Mouse (Mus musculus) ovary, postnatal 36 days (tissue): ENCODE measurements at regions not wholly inside any gene's neighbourhood (a gene's known extent, or its start where the extent isn't known, plus 50 kb on each side); places are given as distances from the start of the nearest gene placed in this dataset.

ENCODE experiments used
- DNase-seq: peaks from one replicate; pipeline ENCODE4 v3.0.0; 2022; ENCODE audit warnings: low spot score, mixed read lengths

DNA sequence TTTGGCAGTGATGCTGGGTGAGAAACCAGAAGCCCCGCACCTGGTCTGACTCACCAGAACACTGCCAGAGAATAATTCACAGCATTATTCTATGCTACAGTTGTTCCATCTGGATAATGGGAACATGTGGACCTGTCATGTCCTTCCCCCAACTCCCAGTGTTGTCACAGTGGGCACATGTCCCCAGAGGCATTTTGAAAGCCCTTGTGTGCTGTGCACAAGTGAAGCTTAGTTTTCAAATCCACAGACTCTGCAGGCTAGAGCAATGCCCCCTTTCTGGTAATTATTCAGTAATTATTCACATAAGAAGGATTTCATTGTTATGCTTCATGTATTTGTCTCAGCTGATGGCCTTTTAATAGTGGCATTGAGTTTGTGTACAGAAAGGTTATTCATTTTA is 146.7 kb downstream of the Slc4a3 start:
- DNase-seq = no peak

DNA sequence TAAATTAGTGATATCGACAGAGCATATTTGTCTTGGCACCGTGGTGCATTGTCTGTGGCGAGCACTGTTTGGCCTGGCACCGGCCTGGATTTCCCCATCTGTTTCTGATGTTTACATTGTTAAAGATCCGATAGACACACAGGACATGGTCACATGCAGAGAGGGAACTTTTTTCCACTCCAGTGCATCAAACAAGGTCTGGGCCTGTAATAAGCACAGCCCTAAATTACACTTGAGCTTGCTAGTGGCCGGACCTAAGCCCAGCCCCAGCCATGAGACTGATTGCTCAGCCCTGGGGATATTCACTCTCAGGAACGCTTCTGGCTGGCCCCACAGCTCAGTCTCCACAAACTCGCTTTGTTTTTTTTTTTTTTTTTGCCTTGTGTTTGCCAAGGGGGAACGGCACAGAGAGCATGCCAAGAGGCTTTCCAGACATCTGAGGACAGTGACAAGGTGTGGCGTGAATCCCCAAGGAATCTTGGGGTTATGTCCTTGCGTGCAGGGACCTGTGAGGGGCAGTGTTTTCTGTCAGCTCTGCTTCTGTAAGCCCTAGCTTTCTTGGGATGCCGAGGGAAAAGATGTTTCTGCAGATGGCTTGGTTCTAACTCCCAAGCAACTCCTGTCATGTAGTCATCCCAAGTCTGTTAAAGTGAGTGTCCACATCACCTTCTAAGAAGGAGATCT is 147.3 kb downstream of the Slc4a3 start:
- DNase-seq = no peak

DNA sequence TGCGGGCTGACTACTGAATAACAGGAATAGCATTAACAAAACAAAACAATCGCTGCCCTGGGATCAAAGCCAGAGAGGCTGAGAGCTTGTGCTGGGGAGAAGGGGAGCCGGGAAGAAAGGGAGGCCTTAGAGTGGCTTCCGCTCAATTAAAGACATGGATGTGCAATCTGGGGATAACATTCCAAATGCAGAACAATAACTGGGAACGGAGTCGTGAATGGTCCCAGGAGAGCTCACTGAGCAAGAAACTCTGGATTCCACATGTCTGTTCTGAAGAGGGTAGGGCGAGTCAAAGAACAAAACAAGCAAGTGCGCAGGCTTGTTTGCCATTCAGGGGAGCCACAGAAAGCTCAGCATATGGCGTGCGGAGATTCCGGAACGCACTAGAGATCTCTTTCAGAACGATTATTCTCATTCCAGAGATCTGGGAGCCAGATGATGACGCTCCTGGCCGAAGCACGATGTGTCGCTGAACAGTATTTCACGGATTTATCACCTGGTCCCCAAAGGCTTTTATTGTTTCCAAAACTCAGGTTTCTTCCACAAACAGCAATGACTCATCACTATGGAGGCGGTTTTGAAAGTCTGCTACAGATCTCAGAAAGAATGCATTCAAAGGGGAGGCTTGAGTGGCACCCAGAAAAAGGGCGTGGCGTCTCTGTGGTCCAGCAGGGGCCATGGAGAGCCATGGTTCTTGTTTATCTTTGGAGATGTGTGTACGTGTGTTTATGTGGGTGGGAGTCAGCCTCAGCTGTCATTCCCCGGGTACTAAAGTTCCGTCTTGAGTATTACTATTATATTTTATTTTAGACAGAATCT is 159.0 kb downstream of the Slc4a3 start:
- DNase-seq = no peak

DNA sequence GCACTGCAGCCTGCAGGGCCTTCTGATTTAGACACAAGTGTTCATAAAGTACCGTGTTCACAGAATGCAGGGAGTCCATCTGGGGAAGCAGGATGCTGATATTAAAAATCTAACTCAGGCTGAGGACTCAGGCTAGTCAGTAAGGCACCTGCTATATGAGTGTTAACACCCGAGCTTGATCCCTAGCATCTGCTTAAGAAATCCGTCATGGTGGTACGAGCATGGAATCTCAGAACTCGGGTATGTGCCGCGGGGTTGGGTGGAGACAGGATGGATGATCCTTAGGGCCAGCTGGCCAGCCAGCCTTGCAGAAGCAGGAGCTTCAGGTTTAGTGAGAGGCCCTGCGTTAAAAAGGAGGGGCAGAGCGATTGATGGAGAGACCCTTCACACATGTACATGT is 160.1 kb downstream of the Slc4a3 start:
- DNase-seq = no peak

DNA sequence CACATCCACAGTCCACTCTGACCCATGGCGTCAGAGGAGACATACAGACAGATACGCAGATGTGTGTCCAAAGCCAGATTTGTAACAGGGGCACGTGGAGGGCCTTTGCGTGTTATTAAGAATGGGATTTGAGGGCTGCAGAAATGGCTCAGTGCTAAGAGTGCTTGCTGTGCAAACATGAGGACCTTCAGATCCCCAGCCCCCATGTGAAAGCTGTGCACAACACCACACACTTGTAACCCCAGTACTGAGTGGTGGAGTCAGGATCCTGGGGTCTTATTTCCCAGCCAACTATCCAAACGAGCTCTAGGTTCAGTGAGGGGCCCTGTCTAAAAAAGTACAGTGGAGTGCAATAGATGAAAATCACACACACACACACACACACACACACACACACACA is 177.4 kb downstream of the Slc4a3 start:
- DNase-seq = no peak

DNA sequence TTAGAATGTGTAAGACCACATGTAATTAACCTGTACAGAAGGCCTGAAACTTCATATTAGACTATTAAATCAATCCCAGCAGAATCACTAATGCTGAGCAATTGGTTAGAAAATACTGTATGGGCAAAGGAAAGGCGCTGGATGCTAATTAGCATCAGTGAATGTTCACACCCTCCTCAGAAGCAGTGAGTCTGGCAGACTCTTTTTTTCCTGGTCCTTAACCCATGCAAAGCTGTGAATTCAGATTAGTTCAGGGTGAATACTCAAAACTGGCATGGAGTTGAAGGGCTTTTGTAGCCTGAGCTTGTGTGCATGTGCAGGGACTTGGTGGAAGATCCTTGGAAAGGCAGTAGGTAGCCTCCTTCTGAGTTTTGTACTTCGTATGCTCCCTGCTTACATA is 179.3 kb downstream of the Slc4a3 start:
- no peak for DNase-seq

DNA sequence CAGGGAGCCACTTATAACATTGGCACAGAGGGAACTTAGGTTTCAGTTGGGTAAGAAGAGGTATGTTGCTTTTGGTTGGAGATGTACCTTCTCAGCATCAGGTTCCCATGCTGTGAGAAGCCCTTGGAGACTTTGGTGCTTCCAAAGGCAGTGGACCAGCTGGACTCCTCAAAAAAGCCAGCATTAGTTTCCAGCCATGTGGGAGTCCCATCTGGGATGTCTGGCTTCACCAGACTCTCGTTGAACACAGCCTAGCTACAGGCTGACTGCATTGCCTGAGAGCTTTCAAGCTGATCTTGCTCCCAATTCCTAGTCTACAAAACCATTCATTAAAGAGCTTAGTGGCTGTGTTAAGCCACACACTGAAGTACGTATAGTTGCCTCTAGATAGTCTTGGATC is 182.8 kb downstream of the Slc4a3 start:
- DNase-seq = no peak

DNA sequence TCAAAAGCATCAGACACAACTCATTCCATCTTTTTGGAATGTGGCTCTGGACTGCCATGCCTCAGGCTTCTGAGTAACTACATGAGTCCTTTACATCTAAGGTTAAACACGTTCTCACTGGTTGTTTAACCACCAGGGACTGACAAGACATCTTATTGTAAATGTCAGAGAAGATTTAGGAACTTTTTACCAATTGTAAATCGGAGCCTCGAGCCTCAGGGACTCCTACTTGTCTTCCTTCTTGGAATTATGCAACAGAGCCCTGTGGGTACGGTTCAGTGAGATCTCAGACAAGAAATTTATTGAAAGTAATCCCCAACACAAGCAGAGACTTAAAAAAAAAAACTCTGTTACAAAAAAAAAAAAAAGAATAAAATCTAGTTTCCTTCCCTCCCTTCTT is 187.7 kb downstream of the Slc4a3 start:
- no peak for DNase-seq

DNA sequence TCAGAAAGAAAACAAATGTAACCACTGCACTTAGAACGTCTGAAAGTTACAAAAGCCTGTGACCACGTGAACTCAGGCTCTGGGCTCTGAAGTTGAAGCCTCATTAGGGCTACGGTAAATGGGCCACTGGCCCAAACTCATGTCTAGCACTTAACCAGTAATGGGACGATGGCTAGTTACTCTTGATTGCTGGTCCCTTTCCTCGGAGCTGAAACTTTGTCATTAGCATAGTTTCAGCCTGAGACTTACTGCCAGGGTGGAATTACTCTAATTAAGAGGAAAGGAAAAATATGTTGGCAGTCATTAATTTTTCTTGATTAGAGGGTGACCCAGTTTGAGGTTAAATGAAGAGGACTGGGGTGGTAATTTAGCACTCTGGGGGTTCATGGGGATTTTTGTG is 192.6 kb downstream of the Slc4a3 start:
- no peak for DNase-seq

DNA sequence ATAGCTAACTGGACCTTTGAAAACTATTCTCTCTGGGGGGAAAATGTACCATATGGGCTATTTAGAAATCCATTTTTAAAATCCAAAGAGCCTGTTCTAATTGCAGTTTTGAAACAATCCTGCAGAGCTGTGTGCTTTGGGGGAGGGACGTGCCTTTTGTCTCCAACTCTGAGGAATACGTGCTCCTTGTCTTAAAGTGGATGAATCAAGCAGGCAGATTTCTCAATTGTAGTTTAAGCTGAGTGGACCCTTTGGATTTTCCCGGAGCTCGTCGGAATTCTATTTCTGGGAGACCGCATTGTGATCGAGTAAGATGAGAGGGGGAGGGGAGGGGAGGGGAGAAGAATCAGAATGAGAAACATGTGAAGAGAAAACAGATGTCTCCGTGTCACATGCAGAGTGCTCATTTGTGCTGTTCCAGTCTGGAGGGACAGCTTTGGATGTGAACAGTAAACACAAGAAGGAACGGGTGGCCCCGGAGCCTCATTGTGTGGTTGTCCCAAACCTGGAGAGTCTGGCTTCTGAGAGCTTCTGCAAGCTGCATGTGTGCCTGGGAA is 203.7 kb downstream of the Slc4a3 start:
- DNase-seq = no peak

DNA sequence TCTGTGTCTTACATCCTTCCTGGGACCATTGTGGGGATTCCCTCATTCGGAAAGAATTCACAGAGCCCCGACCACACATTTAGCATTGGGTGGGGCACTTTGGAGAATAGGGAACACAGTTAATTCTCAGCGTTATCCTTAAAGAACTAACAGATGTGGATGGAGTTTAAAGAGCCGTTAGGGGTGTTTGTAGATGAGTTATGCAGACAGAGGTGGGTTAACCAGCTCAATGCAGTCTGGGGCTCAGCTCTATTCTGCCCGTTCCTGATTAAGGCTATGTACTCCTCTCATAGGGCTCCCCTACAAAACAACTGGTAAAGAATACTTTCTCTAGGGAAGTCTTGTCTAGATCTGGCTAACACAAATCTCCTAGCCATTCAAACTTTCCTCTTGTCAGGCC is 226.1 kb downstream of the Slc4a3 start:
- no peak for DNase-seq

DNA sequence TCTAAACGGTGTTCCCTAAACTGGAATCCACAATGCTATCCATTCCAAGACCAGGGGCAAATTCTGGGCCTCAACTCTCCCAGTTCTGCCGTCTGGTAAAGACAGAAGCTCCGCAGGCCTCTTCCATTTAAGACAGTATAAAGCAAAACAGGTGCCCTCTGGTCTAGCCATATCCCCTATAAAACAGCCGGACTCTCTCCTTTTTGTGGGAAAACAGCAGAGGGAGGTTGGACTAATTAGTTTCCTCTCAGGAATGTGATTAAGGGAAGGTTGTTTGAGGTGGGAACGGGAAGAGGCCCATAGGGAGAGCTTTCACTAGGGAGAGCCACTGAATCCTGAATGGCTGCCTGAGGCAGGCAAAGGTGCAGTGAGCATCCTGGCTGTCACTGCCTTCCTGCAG is 226.9 kb downstream of the Slc4a3 start:
- no peak for DNase-seq

DNA sequence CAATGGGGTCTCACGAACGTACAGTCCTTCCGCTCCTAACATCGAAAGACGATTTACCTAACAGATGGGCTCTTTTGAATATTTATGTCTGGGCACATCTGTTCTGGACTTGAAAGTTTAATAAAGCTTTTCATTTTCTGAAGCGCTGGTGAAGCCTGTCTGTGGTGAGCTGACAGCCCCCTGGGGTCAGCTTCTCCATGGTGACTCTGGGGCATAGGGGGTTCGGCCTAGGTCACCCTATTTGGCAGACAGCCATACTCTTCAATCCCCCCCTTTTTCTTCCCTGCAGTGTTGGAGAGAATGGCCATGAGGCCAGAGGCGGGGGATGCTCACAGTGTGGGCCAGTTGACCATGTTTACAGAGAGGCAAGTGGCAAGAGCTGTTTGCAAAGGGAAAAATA is 232.8 kb downstream of the Slc4a3 start:
- DNase-seq = no peak

DNA sequence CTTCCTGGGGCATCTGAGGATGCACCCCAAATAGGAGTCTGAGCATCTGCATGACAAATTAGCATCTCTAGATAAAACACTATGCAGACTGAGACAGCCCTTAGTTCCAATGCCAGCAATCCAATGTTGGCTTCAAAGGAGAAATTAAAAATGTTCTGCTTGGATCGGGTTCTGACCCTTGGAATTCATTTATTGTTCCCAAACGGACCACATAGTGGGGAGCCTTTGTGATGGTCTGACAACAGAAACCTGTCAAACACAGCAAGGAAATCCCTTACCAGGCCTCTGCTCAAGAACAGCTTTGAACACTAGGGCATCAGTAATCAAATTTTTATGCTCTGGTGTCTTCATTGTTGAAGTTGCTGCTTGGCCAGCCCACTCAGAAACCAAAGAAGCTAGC is 237.1 kb downstream of the Slc4a3 start:
- no peak for DNase-seq

DNA sequence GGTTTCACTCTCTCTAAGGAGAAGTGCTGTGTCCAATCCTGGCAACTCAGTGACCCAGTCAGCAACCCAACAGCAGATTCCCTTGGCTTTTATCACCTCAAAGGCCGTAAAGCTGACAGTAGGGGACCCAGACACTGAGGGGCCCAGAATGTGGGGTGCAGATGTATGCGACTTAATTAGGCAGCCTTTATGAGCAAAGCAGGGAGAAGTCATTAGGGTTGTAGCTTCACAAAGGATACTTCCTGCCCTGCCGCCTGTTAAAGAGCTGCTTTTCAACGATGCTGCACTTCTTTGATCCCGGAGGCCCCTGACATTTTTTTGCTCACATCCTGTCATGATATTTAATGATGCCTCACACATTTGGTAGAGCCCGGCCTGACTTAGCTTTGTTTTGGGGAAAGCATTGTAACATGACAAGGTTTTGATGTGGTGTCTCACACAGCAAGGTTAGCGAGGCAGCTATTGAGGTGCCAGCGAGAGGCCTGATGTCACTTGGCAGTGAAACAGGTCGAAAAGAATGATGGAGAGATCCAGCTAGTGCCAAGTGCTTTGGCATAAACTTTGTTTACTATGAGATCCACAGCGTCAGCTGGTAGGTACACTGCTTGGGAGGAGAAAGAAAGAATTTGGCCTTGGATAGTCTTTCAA is 240.2 kb downstream of the Slc4a3 start:
- no peak for DNase-seq

DNA sequence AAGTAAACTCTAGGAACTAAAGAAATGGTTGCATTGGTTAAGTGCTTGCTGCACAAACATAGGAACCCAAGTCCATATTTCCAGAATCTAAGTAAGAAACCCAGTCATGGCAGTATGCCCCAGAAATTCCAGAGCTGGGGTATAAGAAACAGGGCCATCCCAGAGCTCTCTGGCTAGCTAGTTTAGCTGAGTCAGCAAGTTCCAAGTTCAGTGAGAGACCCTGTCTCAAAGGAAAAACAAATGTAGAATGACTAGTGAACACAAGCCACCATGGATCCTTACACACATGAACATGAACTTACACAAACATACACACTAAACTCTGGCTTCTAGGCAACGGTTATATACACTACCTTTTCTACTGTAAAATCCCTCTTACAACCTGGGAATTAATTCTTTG is 245.4 kb downstream of the Slc4a3 start:
- no peak for DNase-seq

DNA sequence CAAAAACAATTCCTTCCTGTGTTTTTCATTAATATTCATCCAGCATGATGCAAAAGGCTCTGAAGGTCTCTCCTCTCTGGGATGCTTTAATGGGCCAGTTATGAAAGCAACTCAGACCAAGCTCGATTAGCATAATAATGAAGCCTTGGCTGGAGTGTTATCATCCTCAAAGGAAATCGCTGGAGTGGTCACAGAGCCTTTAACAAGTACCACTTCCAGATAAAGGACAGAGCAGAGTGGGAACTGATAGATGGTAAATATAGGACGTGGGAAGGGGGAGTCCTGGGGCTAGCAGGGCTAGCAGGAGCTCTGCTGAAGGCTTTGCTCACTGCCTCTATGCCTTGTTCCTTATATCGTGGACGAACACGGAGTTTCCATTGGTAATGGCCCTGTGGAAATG is 251.7 kb downstream of the Slc4a3 start:
- no peak for DNase-seq

DNA sequence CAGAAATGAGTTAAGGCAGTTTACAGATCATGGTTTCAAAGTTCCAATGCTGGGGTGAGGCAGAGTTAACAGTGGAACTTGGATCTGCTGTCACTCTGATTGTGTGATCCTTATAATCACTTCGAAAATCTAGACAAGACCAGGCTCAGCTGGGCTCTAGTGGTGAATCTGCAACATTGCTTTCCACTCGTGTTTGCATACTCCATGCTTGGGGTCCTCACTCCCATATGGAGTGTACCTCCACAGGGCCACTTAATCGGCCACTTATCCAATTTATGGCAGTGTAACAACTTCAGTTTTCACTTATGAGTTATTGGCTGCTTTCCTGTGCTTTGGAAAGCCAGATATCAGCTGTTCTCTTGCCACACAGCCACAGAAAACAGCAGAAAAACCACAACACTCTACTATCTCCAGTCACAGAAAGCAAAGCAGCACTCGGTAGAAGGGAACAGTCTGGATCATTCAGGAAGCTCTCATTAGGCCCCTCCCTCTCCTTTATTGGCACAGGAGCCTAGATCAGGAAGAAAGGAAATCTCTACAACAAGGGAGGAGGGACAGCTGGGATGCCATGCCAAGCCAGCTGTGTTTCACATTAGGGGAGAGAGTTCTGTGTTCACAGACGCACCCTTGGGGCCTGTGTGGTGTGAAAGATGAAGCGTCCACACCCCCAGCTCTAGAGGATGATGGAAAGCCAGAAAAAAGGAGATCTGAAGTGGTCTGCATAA is 252.5 kb downstream of the Slc4a3 start:
- DNase-seq = no peak

DNA sequence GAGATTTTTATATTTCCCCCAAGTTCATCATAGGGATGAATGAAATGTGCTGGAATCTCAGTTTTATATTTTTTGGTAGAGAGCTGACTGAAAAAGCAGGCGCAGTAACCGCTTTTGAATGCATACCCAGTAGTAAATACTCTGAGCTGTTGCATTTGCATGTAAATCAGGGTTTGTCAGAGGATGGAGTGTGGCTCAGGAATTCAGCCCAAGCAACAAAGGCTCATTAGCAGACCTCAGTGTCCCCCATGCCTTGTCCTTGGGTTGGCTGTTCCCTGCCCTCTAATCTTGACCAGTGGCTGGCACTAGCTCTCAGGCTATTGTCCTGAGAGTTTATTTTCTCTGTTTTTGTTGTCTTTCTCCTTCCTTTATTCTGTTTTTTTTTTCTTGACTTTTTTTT is 258.4 kb downstream of the Slc4a3 start:
- no peak for DNase-seq

DNA sequence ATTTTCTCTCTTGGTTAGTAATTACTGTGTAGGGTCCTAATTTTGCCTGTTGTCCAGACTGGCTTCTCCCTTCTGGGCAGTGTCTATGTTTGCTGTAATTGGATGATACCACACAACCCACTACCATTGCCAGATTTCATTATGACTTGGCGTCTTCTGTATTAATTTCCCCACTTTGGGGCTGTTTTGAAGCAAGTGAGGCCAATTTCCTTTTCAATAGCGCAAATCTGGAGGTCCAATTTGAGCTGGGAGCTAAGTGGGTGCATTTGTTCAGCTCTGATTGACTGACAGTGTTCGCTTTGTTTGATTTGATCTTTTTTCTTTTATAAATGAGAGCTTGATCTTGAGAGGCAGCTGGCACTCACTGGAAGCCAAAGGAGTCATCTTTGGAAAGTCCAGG is 266.4 kb downstream of the Slc4a3 start:
- no peak for DNase-seq

DNA sequence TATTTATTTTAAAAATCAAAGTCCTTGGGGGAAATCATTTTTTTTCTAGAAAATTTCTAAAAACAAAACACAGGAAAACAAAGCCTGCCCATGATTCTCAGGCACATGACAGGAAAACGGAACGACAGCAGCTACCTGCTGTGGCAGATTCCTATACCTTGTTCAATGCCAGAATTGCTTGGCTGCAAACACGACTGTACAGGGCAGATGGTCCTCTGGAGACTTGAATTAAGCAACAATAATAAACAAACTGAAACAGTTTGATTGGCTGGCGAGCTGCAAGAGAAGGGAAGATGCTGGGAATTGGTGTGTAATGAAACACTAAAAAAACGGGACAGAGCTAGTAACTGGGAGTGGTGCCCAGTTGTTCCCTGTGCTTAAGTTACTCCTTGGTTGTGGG is 280.1 kb downstream of the Slc4a3 start:
- DNase-seq = no peak

DNA sequence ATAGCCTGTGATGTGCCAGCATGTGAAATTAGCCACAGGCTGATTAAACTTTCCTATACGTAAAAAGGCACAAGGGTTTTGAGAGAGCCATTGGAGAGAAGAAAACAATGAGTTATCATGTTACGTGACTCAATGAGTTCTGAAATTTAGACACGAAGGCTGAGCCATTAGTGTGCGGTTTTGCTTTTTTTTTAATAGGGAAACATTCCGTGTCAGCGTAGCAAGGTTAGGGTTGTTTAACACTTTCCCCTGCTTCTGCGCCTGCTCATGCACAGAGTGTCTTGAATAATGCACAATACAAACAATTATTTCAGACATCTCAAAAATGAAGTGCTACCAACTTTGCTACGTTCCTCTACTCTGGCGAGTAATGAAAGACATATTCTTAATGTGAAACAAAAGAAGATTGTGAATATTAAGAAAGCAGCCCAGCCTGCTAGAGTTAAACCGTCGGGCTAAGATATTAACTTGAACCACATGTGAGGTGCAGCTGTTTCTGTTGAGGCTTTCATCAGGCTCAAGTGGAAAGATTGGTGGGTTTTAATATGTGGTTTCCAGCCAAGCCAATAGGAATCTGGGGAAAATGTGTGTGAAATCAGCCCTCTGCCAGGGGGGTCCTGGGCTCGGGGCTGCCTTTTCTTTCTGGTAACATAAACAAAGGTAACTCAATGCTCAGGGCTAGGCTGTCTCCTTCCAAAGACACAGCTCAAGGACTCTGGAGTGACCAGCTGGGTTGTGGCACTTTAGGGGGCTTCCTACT is 287.2 kb downstream of the Slc4a3 start:
- no peak for DNase-seq
